Mouse (Mus musculus) intestine, embryonic 15.5 days (tissue): ENCODE measurements around the gene Ttll2. TPM values are rescaled to one million over a fixed set of nuclear protein-coding genes. Genes with fewer than 3 reads are reported as not detected.
"Not testable (repeated sequence)": the region's sequence is repeated elsewhere in the genome, so short reads cannot be mapped to it uniquely, and the experiment has no call there.

Source experiments
- ATAC-seq: fragments of 200-750 bp; cut with Nextera tagmentation; 2 replicates; pipeline ENCODE4 v1.8.0; 2017; ENCODE audit warnings: moderate TSS enrichment, moderate library complexity
- H3K27ac ChIP-seq: fragments of 300-500 bp; sonication (generic); 2 replicates; pipeline ENCODE4 v1.5.1; 2015; ENCODE audit warnings: mild to moderate bottlenecking, inconsistent platforms
- H3K27me3 ChIP-seq: fragments of 300-500 bp; sonication (generic); replicated peaks from 2 replicates; pipeline ENCODE4 v1.6.1; 2015; ENCODE audit warnings: inconsistent platforms
- H3K36me3 ChIP-seq: fragments of 300-500 bp; sonication (generic); 2 replicates; pipeline ENCODE4 v1.6.1; 2015; ENCODE audit warnings: inconsistent platforms
- H3K4me1 ChIP-seq: fragments of 300-500 bp; sonication (generic); replicated peaks from 2 replicates; pipeline ENCODE4 v1.6.1; 2015; ENCODE audit warnings: inconsistent platforms
- H3K4me2 ChIP-seq: fragments of 300-500 bp; sonication (generic); replicated peaks from 2 replicates; pipeline ENCODE4 v1.6.1; 2015; ENCODE audit warnings: mild to moderate bottlenecking, inconsistent platforms
- H3K4me3 ChIP-seq: fragments of 300-500 bp; sonication (generic); replicated peaks from 2 replicates; pipeline ENCODE4 v1.5.1; 2015; ENCODE audit warnings: inconsistent platforms
- H3K9ac ChIP-seq: fragments of 300-500 bp; sonication (generic); 2 replicates; pipeline ENCODE4 v1.6.1; 2015; ENCODE audit warnings: inconsistent platforms
- H3K9me3 ChIP-seq: fragments of 300-500 bp; sonication (generic); 2 replicates; pipeline ENCODE4 v1.6.1; 2016; ENCODE audit warnings: inconsistent platforms
- WGBS: fragments of 180-500 bp; shearing (Covaris S2); methylation state at CpG from one replicate; pipeline ENCODE4 v1.1.7; 2015; 5-methylcytosine and 5-hydroxymethylcytosine counted together
- polyA plus RNA-seq: library from polyadenylated mRNA; unstranded; fragments of >200 nt; fragmentation: Nextera tagmentation; extraction: Ambion mirVana; gene quantifications from 2 replicates; pipeline ENCODE4 v1.2.1, GENCODE M21; 2015

Ttll2 gene
- polyA plus RNA-seq, 1 experiment from 2014 or later, result not detected

- 65% methylated on average over 12 of the region's 13 CpGs for WGBS
- H3K4me2 ChIP-seq, H3K9ac ChIP-seq, H3K36me3 ChIP-seq, H3K9me3 ChIP-seq, H3K27ac ChIP-seq, H3K4me3 ChIP-seq, H3K27me3 ChIP-seq, H3K4me1 ChIP-seq: not testable (repeated sequence)
- peak; percentile 82 for ATAC-seq
Observed at GRCm38 (mm10) chr17:7383167-7384143, 31.0 kb upstream of the Ttll2 start.

DNA sequence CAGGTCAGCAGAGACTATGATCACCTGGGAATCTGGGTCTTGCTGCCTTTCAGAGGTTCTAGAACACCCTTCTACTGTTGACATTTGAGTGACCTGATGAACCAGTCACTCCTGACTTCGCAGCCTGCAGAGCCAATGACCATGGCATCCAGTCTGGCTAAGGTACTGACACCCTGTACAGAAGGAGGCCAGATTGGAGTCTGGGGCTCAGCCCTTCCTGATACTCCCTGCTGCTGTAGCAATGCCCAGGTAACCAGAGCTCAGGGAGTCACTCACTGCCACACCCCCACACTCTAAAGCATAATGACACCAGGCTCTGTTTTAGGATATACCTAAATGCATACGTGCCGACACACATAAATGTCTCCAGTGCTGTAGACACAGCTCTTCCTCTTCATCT, 30.2 kb upstream of the Ttll2 start:
- not testable (repeated sequence) for H3K9me3 ChIP-seq, H3K27ac ChIP-seq, H3K4me2 ChIP-seq, H3K36me3 ChIP-seq, H3K27me3 ChIP-seq, ATAC-seq, H3K4me1 ChIP-seq, H3K4me3 ChIP-seq, H3K9ac ChIP-seq
- WGBS, result 89% methylated on average over 1 of the region's 3 CpGs

DNA sequence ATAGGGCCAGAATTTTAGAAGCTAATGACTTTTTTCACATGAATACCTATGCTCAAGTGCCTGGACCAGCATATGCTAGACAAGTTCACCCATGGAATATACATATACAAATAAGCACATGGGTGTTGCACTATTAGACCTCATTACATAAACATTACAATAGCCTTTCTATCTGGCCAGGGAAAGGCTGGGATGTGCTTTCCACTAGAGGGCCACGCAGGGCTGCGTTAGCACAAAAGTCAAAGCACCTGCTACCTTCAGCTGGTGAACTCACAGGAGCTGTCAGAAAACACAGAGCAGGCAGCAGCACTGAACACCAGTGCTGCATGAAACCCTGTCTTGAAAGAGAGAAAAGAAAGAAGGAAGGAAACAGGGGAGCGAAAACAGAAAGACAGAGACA, 25.4 kb upstream of the Ttll2 start:
- not testable (repeated sequence) for H3K9me3 ChIP-seq, ATAC-seq, H3K9ac ChIP-seq, H3K4me2 ChIP-seq, H3K27me3 ChIP-seq, H3K4me3 ChIP-seq, H3K36me3 ChIP-seq, H3K27ac ChIP-seq, H3K4me1 ChIP-seq
- WGBS, result 16% methylated on average over 2 of the region's 3 CpGs

DNA sequence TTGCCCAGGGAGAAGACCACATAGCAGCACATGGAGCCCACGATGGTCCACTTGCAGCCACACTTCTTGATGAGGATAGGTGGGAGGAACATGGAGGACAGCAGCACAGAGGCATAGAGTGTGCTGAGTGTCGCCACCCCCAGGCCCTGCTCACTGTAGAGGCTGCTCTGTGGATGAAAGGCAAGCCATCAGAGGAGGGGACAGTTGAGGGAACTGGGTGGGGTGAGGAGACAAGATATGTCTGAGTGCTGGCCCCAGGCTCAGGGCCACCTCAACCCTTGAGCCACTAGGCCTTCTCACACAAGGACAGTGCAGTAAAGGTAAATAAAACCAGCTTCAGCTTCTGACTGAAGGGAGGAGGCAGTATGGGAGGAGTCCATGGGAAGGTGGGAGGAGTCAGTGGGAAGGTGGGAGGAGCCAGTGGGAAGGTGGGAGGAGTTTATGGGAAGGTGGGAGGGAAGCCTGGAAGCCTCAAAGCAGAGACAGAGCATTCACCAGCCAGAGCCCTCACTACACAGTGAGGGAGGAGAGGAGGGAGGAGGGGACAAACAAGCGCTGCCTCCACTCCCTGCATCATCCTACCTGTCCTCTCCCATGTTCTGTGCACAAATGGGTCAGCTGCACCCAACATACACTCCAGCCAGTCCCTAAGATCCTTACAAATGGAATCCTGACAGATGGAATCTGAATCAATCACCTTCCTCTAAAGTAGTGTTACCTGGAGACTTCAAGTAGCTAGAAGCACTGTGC, 24.6 kb upstream of the Ttll2 start:
- H3K4me2 ChIP-seq, H3K27ac ChIP-seq, H3K4me3 ChIP-seq, H3K4me1 ChIP-seq, H3K27me3 ChIP-seq, H3K9ac ChIP-seq, H3K9me3 ChIP-seq, H3K36me3 ChIP-seq: not testable (repeated sequence)
- ATAC-seq, result peak; percentile 66
- WGBS, result 100% methylated on average over 1 of the region's 3 CpGs

DNA sequence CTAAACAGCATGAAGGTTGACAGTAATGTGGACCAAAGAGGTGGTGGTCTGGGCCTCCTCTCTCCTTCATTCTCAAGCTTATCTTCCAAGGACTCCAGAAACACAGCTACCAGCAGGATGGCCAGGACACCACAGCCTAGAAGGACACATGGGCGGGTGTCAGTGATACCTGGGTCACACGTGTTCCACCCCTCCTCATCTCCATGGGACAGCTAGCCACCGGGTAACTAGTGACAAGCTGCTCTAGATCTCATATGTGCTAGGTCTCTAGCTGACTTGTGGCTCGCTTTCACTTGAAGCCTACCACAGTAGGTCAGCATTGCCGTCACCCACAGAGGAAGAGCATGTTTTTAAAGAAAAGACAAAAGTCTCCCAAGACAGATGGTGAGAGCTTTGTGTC, 19.4 kb upstream of the Ttll2 start, which contains the start of gene Gm49630:
Gene Gm49630, minus strand, starts transcription at position 101 of the 400 bp plus-strand sequence.
- not testable (repeated sequence) for H3K9me3 ChIP-seq, H3K27ac ChIP-seq, H3K27me3 ChIP-seq, H3K4me3 ChIP-seq, H3K36me3 ChIP-seq, H3K4me1 ChIP-seq, H3K4me2 ChIP-seq, ATAC-seq, H3K9ac ChIP-seq
- WGBS, result 93% methylated on average over 3 of the region's 5 CpGs

DNA sequence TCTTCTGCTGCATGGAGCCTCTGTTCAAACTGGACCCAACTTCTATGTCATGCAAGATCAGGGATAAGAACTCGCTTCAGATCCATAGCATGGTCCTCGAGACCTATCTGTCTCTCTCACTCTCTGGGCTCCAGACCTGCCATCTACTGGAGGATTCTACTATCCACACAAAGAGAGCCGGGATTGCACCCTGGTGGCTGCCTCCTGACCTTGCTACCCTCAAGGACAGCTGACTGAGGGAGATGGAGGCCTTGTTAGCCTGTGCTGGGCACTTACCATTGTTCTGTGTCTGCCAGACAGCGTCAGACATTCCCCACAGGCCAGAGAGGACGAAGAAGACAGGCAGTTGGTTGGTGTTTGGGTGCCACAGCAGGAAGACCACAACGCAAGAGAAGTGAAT, 16.9 kb upstream of the Ttll2 start:
- not testable (repeated sequence) for H3K4me3 ChIP-seq, H3K27ac ChIP-seq, H3K4me1 ChIP-seq, H3K4me2 ChIP-seq, H3K36me3 ChIP-seq, H3K27me3 ChIP-seq, H3K9ac ChIP-seq, H3K9me3 ChIP-seq, ATAC-seq
- 64% methylated on average over 6 of the region's 6 CpGs for WGBS

DNA sequence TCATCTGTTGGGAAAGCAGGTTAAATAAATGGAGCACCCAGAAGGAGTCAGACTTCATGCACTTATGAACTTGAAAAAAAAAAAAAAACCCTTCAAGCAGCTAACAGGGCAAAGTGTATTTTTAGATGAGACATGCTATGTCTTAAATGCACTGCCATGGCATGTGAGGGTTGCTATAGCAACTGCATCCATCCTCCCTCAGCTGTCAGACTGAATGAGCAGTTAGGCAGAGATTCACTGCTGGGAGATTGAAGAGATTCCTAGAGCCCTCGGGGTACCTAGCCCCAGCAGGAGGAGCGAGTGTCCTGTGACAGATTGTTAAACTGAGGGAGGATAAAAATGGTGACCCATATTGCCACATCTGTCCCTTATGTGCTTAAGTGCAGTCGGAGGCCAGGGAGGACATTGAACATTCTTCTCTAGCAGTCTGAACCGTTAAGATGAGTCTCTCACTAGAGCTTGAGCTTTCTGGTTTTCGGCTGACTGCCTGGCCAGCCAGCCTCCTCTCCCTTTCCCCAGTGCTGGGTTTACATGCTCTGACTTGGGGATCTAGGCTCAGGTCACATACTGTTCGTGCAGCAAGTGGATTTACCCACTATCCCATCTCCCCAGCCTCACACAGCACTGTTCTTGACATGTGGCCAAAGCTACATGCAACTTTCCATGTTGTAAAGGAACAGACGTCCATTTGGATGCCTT, 14.3 kb upstream of the Ttll2 start:
- not testable (repeated sequence) for H3K4me2 ChIP-seq, H3K27me3 ChIP-seq, H3K36me3 ChIP-seq, H3K27ac ChIP-seq, H3K9ac ChIP-seq, H3K4me1 ChIP-seq, H3K9me3 ChIP-seq, ATAC-seq, H3K4me3 ChIP-seq
- 50% methylated on average over 5 of the region's 7 CpGs for WGBS

GRCm38 (mm10) chr17:7366265-7366664, 13.8 kb upstream of the Ttll2 start:
- WGBS, result 0% methylated on average over 1 of the region's 1 CpGs

DNA sequence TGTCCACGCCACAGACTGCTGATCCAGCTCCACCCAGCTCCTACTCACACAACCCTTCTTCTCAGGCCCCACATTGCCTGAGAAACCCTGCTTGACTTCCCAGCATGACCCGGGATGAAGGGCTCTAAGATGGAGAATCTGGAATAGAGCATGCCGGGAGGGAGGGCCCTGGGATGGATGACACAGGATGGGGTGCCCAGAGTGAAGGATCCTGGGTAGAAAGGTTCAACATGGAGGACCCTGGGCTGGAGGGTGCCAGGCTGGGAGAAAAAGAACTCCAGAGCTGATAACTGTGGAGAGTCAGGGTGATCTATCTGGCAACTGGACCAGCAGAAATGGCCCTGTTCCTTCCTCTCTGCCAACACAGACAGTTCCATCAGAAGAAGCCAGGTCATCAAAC, 13.1 kb upstream of the Ttll2 start:
- WGBS, result no CpG with 5 or more reads among the region's 3 CpGs
- not testable (repeated sequence) for H3K36me3 ChIP-seq, H3K27ac ChIP-seq, H3K27me3 ChIP-seq, ATAC-seq, H3K4me1 ChIP-seq, H3K9me3 ChIP-seq, H3K4me3 ChIP-seq, H3K9ac ChIP-seq, H3K4me2 ChIP-seq

More at GRCm38 (mm10) chr17:7366265-7366664, 13.8 kb upstream of the Ttll2 start:
- H3K9me3 ChIP-seq, H3K36me3 ChIP-seq, H3K4me1 ChIP-seq, H3K9ac ChIP-seq, H3K4me2 ChIP-seq, ATAC-seq, H3K27me3 ChIP-seq, H3K27ac ChIP-seq, H3K4me3 ChIP-seq: not testable (repeated sequence)

GRCm38 (mm10) chr17:7360749-7361465, 8.4 kb upstream of the Ttll2 start:
- H3K4me3 ChIP-seq, ATAC-seq, H3K4me1 ChIP-seq, H3K27me3 ChIP-seq, H3K4me2 ChIP-seq, H3K36me3 ChIP-seq, H3K9me3 ChIP-seq, H3K9ac ChIP-seq, H3K27ac ChIP-seq: not testable (repeated sequence)
- whole genome bisulfite sequencing, result 81% methylated on average over 9 of the region's 9 CpGs

DNA sequence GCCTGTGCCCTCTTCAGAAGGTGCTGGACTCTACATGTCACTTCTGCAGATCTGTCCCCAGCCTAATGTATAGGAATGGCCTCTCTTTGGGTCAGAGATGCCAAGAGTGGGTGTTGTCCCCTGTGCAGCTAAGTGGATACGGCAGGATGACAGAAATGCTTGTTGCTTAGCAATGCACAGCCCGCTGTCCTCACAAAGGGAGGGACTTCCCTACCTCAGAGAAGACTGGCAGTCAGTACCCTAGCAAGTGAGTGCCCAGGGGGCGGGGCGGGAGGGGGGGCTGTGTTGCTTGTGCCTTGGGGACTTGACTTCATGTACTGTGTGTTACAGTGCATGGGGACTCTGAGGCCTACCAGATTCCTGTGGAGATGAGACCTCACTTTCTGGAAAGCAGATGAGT, 7.3 kb upstream of the Ttll2 start:
- not testable (repeated sequence) for ATAC-seq, H3K4me1 ChIP-seq, H3K4me3 ChIP-seq, H3K9ac ChIP-seq, H3K27ac ChIP-seq, H3K9me3 ChIP-seq, H3K4me2 ChIP-seq, H3K36me3 ChIP-seq, H3K27me3 ChIP-seq
- WGBS, result 84% methylated on average over 4 of the region's 4 CpGs

DNA sequence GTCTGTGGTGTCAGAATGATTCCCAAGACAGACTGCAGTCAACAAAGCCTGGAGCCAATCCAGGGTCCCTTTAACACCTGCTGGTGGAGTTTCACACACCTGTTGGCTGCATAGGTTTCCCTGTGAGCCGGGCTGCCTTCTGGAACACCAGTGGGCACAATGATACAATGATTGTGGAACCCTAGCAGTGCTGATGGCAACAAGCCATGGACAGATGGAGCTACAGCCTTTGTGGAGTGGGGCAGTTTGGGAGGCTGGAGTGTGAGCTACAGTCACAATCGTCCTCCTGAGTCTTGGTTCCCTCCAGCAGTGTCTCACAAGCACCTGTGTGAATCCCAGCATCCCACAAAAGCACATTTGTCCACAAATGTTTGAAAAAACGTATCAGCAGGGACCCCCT, 3.7 kb downstream of the Ttll2 start:
- 58% methylated on average over 2 of the region's 3 CpGs for WGBS
- not testable (repeated sequence) for H3K4me1 ChIP-seq, H3K27ac ChIP-seq, H3K36me3 ChIP-seq, H3K4me2 ChIP-seq, H3K9ac ChIP-seq, H3K27me3 ChIP-seq, H3K9me3 ChIP-seq, ATAC-seq, H3K4me3 ChIP-seq
